Mouse (Mus musculus) kidney, postnatal 0 days (tissue): ENCODE measurements at regions not wholly inside any gene's neighbourhood (a gene's known extent, or its start where the extent isn't known, plus 50 kb on each side); places are given as distances from the start of the nearest gene placed in this dataset.

ENCODE experiments used
- ATAC-seq: fragments of 200-750 bp; cut with Nextera tagmentation; replicated peaks from 2 replicates; pipeline ENCODE4 v1.8.0; 2017; ENCODE audit warnings: low read depth, moderate number of reproducible peaks, moderate TSS enrichment, moderate library complexity; ENCODE audit not compliant: low FRiP score
- DNase-seq: peaks from one replicate; pipeline ENCODE4 v3.0.0-alpha.2; 2016; ENCODE audit warnings: low spot score
- H3K27ac ChIP-seq: fragments of 300-500 bp; sonication (generic); 2 replicates; pipeline ENCODE4 v1.5.1; 2014; ENCODE audit warnings: mild to moderate bottlenecking
- H3K27me3 ChIP-seq: fragments of 300-500 bp; sonication (generic); 2 replicates; pipeline ENCODE4 v1.6.1; 2014; ENCODE audit warnings: low read length, mixed read lengths; ENCODE audit not compliant: insufficient read depth
- H3K36me3 ChIP-seq: fragments of 300-500 bp; sonication (generic); 2 replicates; pipeline ENCODE4 v1.6.1; 2014; ENCODE audit warnings: low read length, mixed read lengths; ENCODE audit not compliant: insufficient read depth
- H3K4me1 ChIP-seq: fragments of 300-500 bp; sonication (generic); replicated peaks from 2 replicates; pipeline ENCODE4 v1.6.1; 2014; ENCODE audit warnings: antibody characterized with exemption, low read length, mixed read lengths; ENCODE audit not compliant: insufficient read depth
- H3K4me2 ChIP-seq: fragments of 300-500 bp; sonication (generic); 2 replicates; pipeline ENCODE4 v1.6.1; 2014; ENCODE audit warnings: mild to moderate bottlenecking, low read length, moderate library complexity, mixed read lengths
- H3K4me3 ChIP-seq: fragments of 300-500 bp; sonication (generic); replicated peaks from 2 replicates; pipeline ENCODE4 v1.5.1; 2014; ENCODE audit warnings: low read depth, low read length
- H3K9ac ChIP-seq: fragments of 300-500 bp; sonication (generic); 2 replicates; pipeline ENCODE4 v1.6.1; 2014; ENCODE audit warnings: low read depth, low read length
- H3K9me3 ChIP-seq: fragments of 300-500 bp; sonication (generic); replicated peaks from 2 replicates; pipeline ENCODE4 v1.6.1; 2016; ENCODE audit warnings: low read length, inconsistent platforms, mixed read lengths
- CTCF ChIP-seq: IDR thresholded peaks from 2 replicates; pipeline ENCODE4 v1.5.1; 2016; ENCODE audit warnings: antibody characterized with exemption, low read depth, mild to moderate bottlenecking, moderate library complexity
- WGBS: fragments of 180-500 bp; shearing (Covaris S2); extraction: QIAGEN DNeasy Blood & Tissue Kit; methylation state at CpG from one replicate; pipeline ENCODE4 v1.1.7; 2014; 5-methylcytosine and 5-hydroxymethylcytosine counted together

GRCm38 (mm10) chr11:64801351-64801750 is 177.5 kb upstream of the Elac2 start:
- DNase-seq (peak; percentile 43), ATAC-seq (no peak)
- WGBS: 12% methylated on average over 10 of the region's 10 CpGs
- no peak for TF ChIP-seq CTCF
- Histone ChIP-seq H3K27me3 (no peaks in the 10 kb centered on the region), H3K9me3 (no peaks in the 10 kb centered on the region), H3K4me2 (no peak overlapping the region), H3K4me1 (0 out of 2 replicates have a peak, but pooled peaks cover 9% of the 10 kb centered on the region), H3K36me3 (no peaks in the 10 kb centered on the region), H3K9ac (no peak overlapping the region), H3K4me3 (no peak overlapping the region), H3K27ac (no peak overlapping the region)

- H3K4me3 ChIP-seq: no peak overlapping the region
- no peak overlapping the region for H3K27ac ChIP-seq
- no peak for DNase-seq
- no peaks in the 10 kb centered on the region for H3K36me3 ChIP-seq
- ATAC-seq: no peak
- 0 out of 2 replicates have a peak, but pooled peaks cover 7% of the 10 kb centered on the region for H3K4me1 ChIP-seq
- no peaks in the 10 kb centered on the region for H3K9me3 ChIP-seq
- no peak overlapping the region for H3K9ac ChIP-seq
- H3K27me3 ChIP-seq: no peaks in the 10 kb centered on the region
- 67% methylated on average over 3 of the region's 3 CpGs for WGBS
- TF ChIP-seq CTCF: no peak
- no peak overlapping the region for H3K4me2 ChIP-seq
These were observed 173.3 kb upstream of the Elac2 start for GRCm38 (mm10) chr11:64805567-64805966.

GRCm38 (mm10) chr11:64812408-64812807 is 166.4 kb upstream of the Elac2 start:
- no peak for DNase-seq
- Histone ChIP-seq H3K27ac (no peak overlapping the region), H3K4me1 (no peaks in the 10 kb centered on the region), H3K9ac (no peak overlapping the region), H3K36me3 (no peaks in the 10 kb centered on the region), H3K4me3 (no peak overlapping the region), H3K4me2 (no peak overlapping the region), H3K27me3 (no peaks in the 10 kb centered on the region), H3K9me3 (no peaks in the 10 kb centered on the region)
- TF ChIP-seq CTCF: no peak
- WGBS: 73% methylated on average over 6 of the region's 6 CpGs
- ATAC-seq: no peak

- H3K9ac ChIP-seq: no peak overlapping the region
- H3K27ac ChIP-seq: no peak overlapping the region
- H3K27me3 ChIP-seq: no peaks in the 10 kb centered on the region
- H3K36me3 ChIP-seq: no peaks in the 10 kb centered on the region
- ATAC-seq: no peak
- no peak overlapping the region for H3K4me3 ChIP-seq
- WGBS: 82% methylated on average over 5 of the region's 5 CpGs
- no peak overlapping the region for H3K4me2 ChIP-seq
- DNase-seq: no peak
- no peaks in the 10 kb centered on the region for H3K4me1 ChIP-seq
- H3K9me3 ChIP-seq: no peaks in the 10 kb centered on the region
- TF ChIP-seq CTCF: no peak
These were observed 149.4 kb upstream of the Elac2 start for GRCm38 (mm10) chr11:64829429-64829828.

GRCm38 (mm10) chr11:64832453-64832852 is 146.4 kb upstream of the Elac2 start:
- WGBS: 44% methylated on average over 5 of the region's 5 CpGs
- Histone ChIP-seq H3K36me3 (no peaks in the 10 kb centered on the region), H3K4me3 (no peak overlapping the region), H3K27me3 (no peaks in the 10 kb centered on the region), H3K4me1 (no peaks in the 10 kb centered on the region), H3K9ac (no peak overlapping the region), H3K9me3 (no peaks in the 10 kb centered on the region), H3K4me2 (no peak overlapping the region), H3K27ac (no peak overlapping the region)
- no peak for TF ChIP-seq CTCF
- ATAC-seq (no peak), DNase-seq (peak; percentile 48)

- TF ChIP-seq CTCF: no peak
- WGBS: 22% methylated on average over 3 of the region's 3 CpGs
- H3K4me2 ChIP-seq: no peak overlapping the region
- ATAC-seq: no peak
- H3K4me3 ChIP-seq: no peak overlapping the region
- peak; percentile 55 for DNase-seq
- H3K27ac ChIP-seq: no peak overlapping the region
- no peaks in the 10 kb centered on the region for H3K4me1 ChIP-seq
- H3K27me3 ChIP-seq: no peaks in the 10 kb centered on the region
- H3K9ac ChIP-seq: no peak overlapping the region
- no peaks in the 10 kb centered on the region for H3K9me3 ChIP-seq
- H3K36me3 ChIP-seq: no peaks in the 10 kb centered on the region
These were observed 145.1 kb upstream of the Elac2 start for GRCm38 (mm10) chr11:64833786-64834185.

GRCm38 (mm10) chr11:64836771-64837170 is 142.1 kb upstream of the Elac2 start:
- no peaks in the 10 kb centered on the region for H3K36me3 ChIP-seq
- H3K4me1 ChIP-seq: no peaks in the 10 kb centered on the region
- H3K27ac ChIP-seq: no peak overlapping the region
- no peak overlapping the region for H3K4me3 ChIP-seq
- no peaks in the 10 kb centered on the region for H3K27me3 ChIP-seq
- WGBS: 69% methylated on average over 8 of the region's 8 CpGs
- H3K4me2 ChIP-seq: no peak overlapping the region
- DNase-seq (no peak), ATAC-seq (no peak)
- TF ChIP-seq CTCF: no peak
- no peak overlapping the region for H3K9ac ChIP-seq
- no peaks in the 10 kb centered on the region for H3K9me3 ChIP-seq
